Mouse (Mus musculus): ENCODE results near the gene Serpinf2. TPM values are rescaled to one million over a fixed set of nuclear protein-coding genes. Genes with fewer than 3 reads are reported as not detected.
"Not testable (repeated sequence)": the region's sequence is repeated elsewhere in the genome, so short reads cannot be mapped to it uniquely, and the experiment has no call there.

Serpinf2 gene
- polyA plus RNA-seq, 1 experiment = 2.8 TPM

- WGBS = 96% methylated on average over 6 of the region's 6 CpGs
- DNase-seq (ENCODE audit: low read depth, low spot score) = no peak
These were observed 34.6 kb downstream of the Serpinf2 start for GRCm38 (mm10) chr11:75404801-75405200.

DNA sequence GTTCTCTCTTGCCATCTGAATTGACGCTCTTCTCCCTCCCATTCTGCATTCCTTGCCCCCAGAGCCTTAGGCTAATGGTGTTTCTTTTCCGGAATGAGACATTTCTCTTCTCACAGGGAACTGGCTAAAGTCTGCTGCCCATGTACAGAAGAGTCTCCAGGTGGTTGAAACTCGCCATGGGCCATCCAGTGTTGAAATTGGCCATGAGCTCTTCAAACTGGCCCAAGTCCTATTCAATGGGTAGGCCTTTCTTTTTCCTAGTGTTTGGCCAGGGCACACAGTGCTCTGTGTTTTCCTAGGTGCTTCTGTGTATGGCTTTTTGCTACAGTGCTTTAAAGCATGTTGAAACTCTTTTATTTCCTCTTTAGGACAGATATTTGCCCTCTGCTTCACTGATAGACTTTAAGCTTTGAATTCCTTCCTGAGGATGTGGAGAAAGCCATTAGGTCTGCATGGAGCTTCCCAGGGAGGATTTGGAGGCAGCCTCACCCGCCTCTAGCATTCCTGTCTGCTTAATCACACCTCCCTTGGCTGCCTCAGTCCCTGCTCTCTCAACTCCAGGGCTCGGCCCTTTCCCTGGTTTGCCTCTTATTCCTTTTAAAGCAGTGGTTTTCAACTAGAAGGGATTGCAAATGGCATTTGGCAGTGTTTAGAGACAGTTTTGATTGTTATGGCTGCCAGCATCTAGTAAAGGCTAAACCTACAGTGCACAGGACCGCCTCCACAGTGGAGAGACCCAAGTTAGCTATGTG, 35.9 kb downstream of the Serpinf2 start:
- DNase-seq (ENCODE audit: low read depth, low spot score) = no peak
- 73% methylated on average over 6 of the region's 6 CpGs for WGBS

DNA sequence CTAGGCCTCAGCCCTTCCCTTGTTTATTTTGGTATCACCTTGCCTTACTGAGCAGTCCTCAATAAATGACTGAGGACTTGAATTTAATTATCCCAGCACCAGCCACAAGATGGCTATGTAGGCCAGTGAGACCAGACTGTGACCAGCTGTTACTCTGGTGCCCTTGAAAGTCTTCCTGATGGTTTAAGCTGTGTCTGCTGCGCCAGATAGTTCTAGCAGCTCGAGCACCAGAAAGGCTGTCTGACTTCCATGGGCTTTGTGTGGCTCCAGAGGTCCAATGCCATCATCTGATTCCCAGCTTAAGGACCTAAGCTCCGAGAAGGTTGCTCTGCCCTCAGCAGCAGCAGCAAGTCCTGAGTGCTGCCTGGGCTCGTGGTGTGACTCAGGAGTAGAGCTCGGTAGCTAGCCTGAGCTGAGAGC, 37.1 kb downstream of the Serpinf2 start:
- 39% methylated on average over 5 of the region's 5 CpGs for WGBS
- peak; percentile 8 for DNase-seq (ENCODE audit: low read depth, low spot score)

GRCm38 (mm10) chr11:75400099-75400498, 39.3 kb downstream of the Serpinf2 start:
- 85% methylated on average over 9 of the region's 9 CpGs for WGBS

GRCm38 (mm10) chr11:75399411-75399841, 40.0 kb downstream of the Serpinf2 start:
- WGBS = 75% methylated on average over 11 of the region's 11 CpGs
- DNase-seq (ENCODE audit: low read depth, low spot score) = no peak

More at GRCm38 (mm10) chr11:75400099-75400498, 39.3 kb downstream of the Serpinf2 start:
- DNase-seq (ENCODE audit: low read depth, low spot score) = no peak

DNA sequence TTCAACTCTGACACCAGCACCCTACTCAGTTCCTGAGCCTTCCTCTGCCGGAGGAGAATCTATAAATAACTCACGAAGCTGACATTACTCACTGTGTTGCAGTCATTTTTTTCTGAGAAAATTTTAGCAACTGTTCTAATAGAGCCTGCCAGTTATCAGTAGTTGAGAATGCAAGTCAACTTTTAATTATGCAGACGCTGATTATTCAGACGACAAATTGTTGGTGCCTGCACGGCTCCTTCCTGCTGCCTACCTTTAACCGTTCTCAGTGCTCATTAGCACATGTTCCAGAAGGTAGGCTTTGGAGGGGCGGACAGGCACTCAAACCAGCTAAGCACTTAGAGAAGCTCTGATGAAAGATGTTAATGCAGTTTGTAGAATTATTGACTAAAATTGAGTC, 41.9 kb downstream of the Serpinf2 start:
- DNase-seq (ENCODE audit: low read depth, low spot score) = no peak
- 87% methylated on average over 7 of the region's 7 CpGs for WGBS

GRCm38 (mm10) chr11:75395611-75396010, 43.8 kb downstream of the Serpinf2 start:
- 52% methylated on average over 1 of the region's 1 CpGs for WGBS
- DNase-seq (ENCODE audit: low read depth, low spot score) = no peak

GRCm38 (mm10) chr11:75383529-75383928, 55.9 kb downstream of the Serpinf2 start:
- DNase-seq (ENCODE audit: low read depth, low spot score) = not testable (repeated sequence)
- WGBS = 44% methylated on average over 3 of the region's 3 CpGs

Other genes starting within 250 kb of the Serpinf2 start
- 24.8 and 29.7 TPM in 2 replicates for gene Dph1, start 248.3 kb downstream of the Serpinf2 start, polyA plus RNA-seq (2012; rRNA removed)
- gene Rtn4rl1, start 245.8 kb downstream of the Serpinf2 start, polyA plus RNA-seq (2012; rRNA removed) = 4.1 and 5.9 TPM in 2 replicates
- 16.4 and 18.6 TPM in 2 replicates for gene Rpa1, start 91.3 kb downstream of the Serpinf2 start, polyA plus RNA-seq (2012; rRNA removed)
- 1.6 and 2.4 TPM in 2 replicates for gene Smyd4, start 91.2 kb downstream of the Serpinf2 start, polyA plus RNA-seq (2012; rRNA removed)
- gene Serpinf1, start 16.9 kb downstream of the Serpinf2 start, polyA plus RNA-seq (2012; rRNA removed) = 12.0 and 12.7 TPM in 2 replicates
- gene Wdr81, start 15.1 kb upstream of the Serpinf2 start, polyA plus RNA-seq (2012; rRNA removed) = 9.4 and 10.8 TPM in 2 replicates
- 20.6 and 48.3 TPM in 2 replicates for gene Tlcd2, start 22.1 kb upstream of the Serpinf2 start, polyA plus RNA-seq (2012; rRNA removed)
- gene Prpf8, start 47.2 kb upstream of the Serpinf2 start, polyA plus RNA-seq (2012; rRNA removed) = 51.2 and 77.9 TPM in 2 replicates
- 8.9 and 11.3 TPM in 2 replicates for gene Rilp, start 70.5 kb upstream of the Serpinf2 start, polyA plus RNA-seq (2012; rRNA removed)
- gene Scarf1, start 73.9 kb upstream of the Serpinf2 start, polyA plus RNA-seq (2012; rRNA removed) = 3.8 and 5.9 TPM in 2 replicates
- gene Slc43a2, start 92.1 kb upstream of the Serpinf2 start, polyA plus RNA-seq (2012; rRNA removed) = 122 and 330 TPM in 2 replicates
- gene Pitpna, start 148.5 kb upstream of the Serpinf2 start, polyA plus RNA-seq (2012; rRNA removed) = 168 and 190 TPM in 2 replicates
- 28.0 and 39.4 TPM in 2 replicates for gene Inpp5k, start 191.4 kb upstream of the Serpinf2 start, polyA plus RNA-seq (2012; rRNA removed)
- 37.4 and 47.2 TPM in 2 replicates for gene Myo1c, start 210.9 kb upstream of the Serpinf2 start, polyA plus RNA-seq (2012; rRNA removed)
- gene Crk, start 239.7 kb upstream of the Serpinf2 start, polyA plus RNA-seq (2012; rRNA removed) = 30.5 and 39.8 TPM in 2 replicates